Mouse (Mus musculus) spleen, adult 2 months (tissue): ENCODE data around the gene Ttll12.

Experiments used
- CTCF ChIP-seq: fragments of 200-500 bp; IDR thresholded peaks from 2 replicates; pipeline ENCODE4 v1.5.1; 2011; ENCODE audit warnings: mild to moderate bottlenecking, inconsistent platforms; ENCODE audit not compliant: insufficient read depth, insufficient read length, insufficient replicate concordance; ENCODE audit errors: extremely low read depth
- POLR2A ChIP-seq: fragments of 200-500 bp; IDR thresholded peaks from 2 replicates; pipeline ENCODE4 v1.6.1; 2011; ENCODE audit warnings: low read depth, low read length, inconsistent platforms

- no peak for TF ChIP-seq CTCF
- no peak for TF ChIP-seq POLR2A
Measured at GRCm38 (mm10) chr15:83534960-83535889, 59.7 kb downstream of the Ttll12 start.
